Mouse (Mus musculus) spleen, adult 2 months (tissue): ENCODE results near the gene Ptprm.

Source experiments
- CTCF ChIP-seq: fragments of 200-500 bp; IDR thresholded peaks from 2 replicates; pipeline ENCODE4 v1.5.1; 2011; ENCODE audit warnings: mild to moderate bottlenecking, inconsistent platforms; ENCODE audit not compliant: insufficient read depth, insufficient read length, insufficient replicate concordance; ENCODE audit errors: extremely low read depth
- POLR2A ChIP-seq: fragments of 200-500 bp; IDR thresholded peaks from 2 replicates; pipeline ENCODE4 v1.6.1; 2011; ENCODE audit warnings: low read depth, low read length, inconsistent platforms

GRCm38 (mm10) chr17:67383635-67384034 lies 29.4 kb upstream of the Ptprm start:
- TF ChIP-seq CTCF, result no peak
- TF ChIP-seq POLR2A, result no peak
